Mouse (Mus musculus) retina, embryonic 14.5 days (tissue): ENCODE results near the gene Olfr1490.
"Not testable (repeated sequence)": the region's sequence is repeated elsewhere in the genome, so short reads cannot be mapped to it uniquely, and the experiment has no call there.

Experiments used
- DNase-seq: peaks from one replicate; pipeline ENCODE4 v3.0.0-alpha.2; 2015; ENCODE audit warnings: low spot score

Gene Olfr1490

DNA sequence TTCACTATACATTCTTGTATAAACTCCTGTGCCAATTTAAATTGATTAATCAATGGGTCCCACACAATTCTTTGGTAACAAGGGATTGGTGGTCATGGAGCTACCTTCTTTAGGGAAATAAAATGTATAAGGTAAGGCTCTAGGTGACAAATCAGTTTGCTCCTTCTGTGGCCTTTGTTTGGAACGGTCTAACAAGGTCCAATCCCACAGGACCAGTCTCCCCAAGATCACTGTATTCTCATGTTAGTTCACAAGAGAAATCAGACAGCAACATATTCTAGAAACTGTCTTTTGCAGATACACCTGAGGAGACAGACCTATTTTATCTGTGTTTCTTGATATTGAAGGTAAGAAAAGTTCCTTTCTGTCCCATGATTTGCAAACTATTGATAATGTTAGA is at the start of gene Olfr1490:
TSS of gene Olfr1490 (plus strand) at position 301 of the 400 bp plus-strand sequence.
- DNase-seq = no peak

DNA sequence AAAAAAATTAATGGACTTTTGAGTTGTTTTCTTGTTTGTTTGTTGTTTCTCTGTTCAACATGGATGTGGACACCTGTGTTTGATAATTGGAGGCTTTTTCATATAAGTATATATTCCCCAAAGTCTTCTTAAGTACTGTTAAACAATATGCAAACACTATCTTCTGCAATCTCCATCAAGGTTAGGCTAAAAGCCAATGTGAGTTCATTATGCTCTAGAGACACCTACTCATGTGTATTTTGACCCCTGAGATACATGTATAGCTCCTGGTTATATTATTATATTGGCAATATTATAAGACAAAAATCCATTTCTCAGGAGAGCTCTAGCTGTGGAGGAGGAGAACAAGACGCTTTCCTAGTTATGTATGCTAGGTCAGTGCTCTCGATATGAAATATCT is 33.8 kb upstream of the Olfr1490 start, which contains the start of gene Olfr1487:
TSS of gene Olfr1487 (plus strand) at position 301 of the 400 bp plus-strand sequence.
- not testable (repeated sequence) for DNase-seq

DNA sequence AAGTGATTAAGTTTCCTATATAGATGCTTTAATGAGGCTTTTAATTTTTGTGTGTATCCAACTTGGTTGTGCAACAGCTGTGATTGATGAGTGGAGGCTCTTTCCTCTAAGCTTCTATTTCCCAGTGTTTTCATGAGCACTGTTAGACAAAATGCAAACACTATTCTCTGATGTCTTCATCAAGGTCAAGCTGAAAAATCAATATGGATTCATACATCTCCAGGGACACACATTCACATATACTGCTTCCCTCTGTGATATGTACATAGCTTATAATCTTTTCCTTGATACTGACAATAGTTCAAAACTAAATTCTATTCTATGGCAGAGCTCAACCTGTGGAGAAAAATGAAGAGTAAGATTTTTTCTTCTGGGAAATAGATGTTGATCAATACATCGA is 19.6 kb upstream of the Olfr1490 start, which contains the start of gene Olfr1489:
TSS of gene Olfr1489 (plus strand) at position 301 of the 400 bp plus-strand sequence.
- no peak for DNase-seq

DNA sequence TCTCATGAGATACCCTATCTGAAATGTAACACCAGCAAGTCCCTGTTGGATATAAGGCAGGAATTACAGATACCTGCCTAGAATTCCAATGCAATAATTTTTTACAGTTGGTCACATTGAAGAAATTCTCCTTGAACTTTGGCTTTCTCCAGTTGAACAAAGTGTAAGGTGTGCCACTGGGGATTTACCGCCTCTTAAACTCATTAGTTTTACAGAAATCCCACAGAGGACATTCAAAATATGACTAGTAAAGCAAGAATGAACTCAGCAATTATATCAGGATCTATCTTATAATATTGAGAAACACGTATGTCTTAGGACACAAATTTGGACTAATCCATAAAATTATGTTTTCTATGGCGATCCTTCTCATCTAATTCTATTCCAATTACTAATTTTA is 46.1 kb downstream of the Olfr1490 start, which contains the start of gene Olfr1491:
TSS of gene Olfr1491 (plus strand) at position 301 of the 400 bp plus-strand sequence.
- no peak for DNase-seq
